ENCODE assay signal across 17 mouse cellular contexts in the genomic region with DNA sequence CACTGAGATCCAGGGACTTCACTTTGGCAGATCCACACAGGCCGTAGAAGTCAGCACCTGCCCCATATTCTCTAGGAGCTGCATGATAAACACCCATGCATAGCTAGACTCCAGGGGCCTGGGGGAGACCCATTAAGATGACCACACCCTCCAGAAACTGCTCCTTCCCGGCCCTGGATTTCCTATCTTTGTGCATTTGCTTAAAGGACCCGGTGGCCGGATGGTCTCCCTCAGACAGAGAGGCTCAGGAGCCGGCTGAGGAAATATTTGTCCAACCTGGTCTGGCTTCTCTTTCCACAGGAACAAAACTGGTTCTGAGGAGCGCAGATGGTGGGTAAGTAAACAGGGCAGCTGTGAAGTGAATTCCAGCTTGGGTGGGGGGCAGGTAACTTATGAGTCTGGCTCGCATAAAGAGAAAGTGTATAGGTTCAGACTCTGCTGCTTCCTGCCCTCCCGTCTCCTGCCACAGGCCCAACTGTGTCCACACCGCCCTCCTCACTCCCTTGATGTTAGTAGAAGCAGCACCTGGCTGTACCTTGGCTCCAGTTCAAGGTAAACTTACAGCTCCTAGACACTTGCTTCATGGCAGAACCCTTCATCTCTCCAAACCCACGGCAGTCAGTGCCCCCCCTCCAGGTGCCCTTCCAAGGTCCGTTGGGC. TPM values are rescaled to one million over a fixed set of nuclear protein-coding genes. Genes with fewer than 3 reads are reported as not detected.
A peak's percentile ranks its signal among the peaks of the same experiment; 100 is the strongest.
DNase-seq lines count a peak whose midpoint lies in the region; ATAC-seq lines count a peak whose summit lies in the region.
"Had no signal": no experiment of that assay in that cellular context is flagged by ENCODE, and none has a peak within 500 bp of the region (broad histone marks: within the 10 kb centered on the region; RNA-seq: fewer than 3 reads in every experiment).

No protein-coding gene starts in this region.

- H3K27ac ChIP-seq in kidney, embryonic 16.5 days (ENCODE audit: low read length), result no peak overlapping the region
- peak overlapping the region; percentile 10; the same call in 1 of the 2 replicates for H3K27ac ChIP-seq in intestine, embryonic 16.5 days (ENCODE audit: low read length)
- H3K27ac ChIP-seq in limb, embryonic 15.5 days, result peak overlapping the region; percentile 54
- H3K27ac ChIP-seq: hindbrain, embryonic 13.5 days; neural tube, embryonic 12.5 days had no signal

- no peak overlapping the region for H3K4me2 ChIP-seq in kidney, embryonic 16.5 days (replicated peaks; ENCODE audit: low read depth, low read length)
- H3K4me2 ChIP-seq in intestine, embryonic 16.5 days (ENCODE audit: low read depth, low read length), result no peak overlapping the region
- H3K4me2 ChIP-seq in limb, embryonic 15.5 days, result no peak overlapping the region
- H3K4me2 ChIP-seq: heart, embryonic 11.5 days; hindbrain, embryonic 13.5 days; neural tube, embryonic 12.5 days had no signal

- WGBS in kidney, embryonic 16.5 days, result 69% methylated on average over 11 of the region's 11 CpGs
- 44% methylated on average over 11 of the region's 11 CpGs for WGBS in intestine, embryonic 16.5 days
- 61% methylated on average over 11 of the region's 11 CpGs for WGBS in limb, embryonic 15.5 days

- no peaks in the 10 kb centered on the region for H3K36me3 ChIP-seq in kidney, embryonic 16.5 days (ENCODE audit: insufficient read depth, low read length)
- no peaks in the 10 kb centered on the region for H3K36me3 ChIP-seq in intestine, embryonic 16.5 days (ENCODE audit: control insufficient read depth, insufficient read depth, low read length)
- H3K36me3 ChIP-seq in limb, embryonic 15.5 days, result no peaks in the 10 kb centered on the region
- H3K36me3 ChIP-seq: hindbrain, embryonic 13.5 days; neural tube, embryonic 12.5 days had no signal

- ATAC-seq in kidney, embryonic 16.5 days (ENCODE audit: low FRiP score, low TSS enrichment), result no peak
- peak; percentile 83 for ATAC-seq in intestine, embryonic 16.5 days
- ATAC-seq in limb, embryonic 15.5 days (ENCODE audit: insufficient number of reproducible peaks, low FRiP score, low TSS enrichment, low read depth), result peak; percentile 76
- no peak for ATAC-seq in megakaryocyte, adult 5-6 weeks (ENCODE audit: poor library complexity, severe bottlenecking)

- peak; percentile 33 for DNase-seq in kidney, postnatal 10 days
- DNase-seq in lung, postnatal 36 days, result peak; percentile 77
- no peak for DNase-seq in thymus, postnatal 36 days
- no peak for DNase-seq in Muller cell, postnatal 12 days (ENCODE audit: inconsistent ontology term)
- DNase-seq: adrenal gland, postnatal 36 days; cerebellum, postnatal 36 days; gastrocnemius, postnatal 25 days; layer of hippocampus, postnatal 36 days; liver had no signal

- no peak overlapping the region for H3K9ac ChIP-seq in kidney, embryonic 16.5 days (replicated peaks; ENCODE audit: low read length)
- H3K9ac ChIP-seq in intestine, embryonic 16.5 days (ENCODE audit: low read depth, low read length), result no peak overlapping the region
- H3K9ac ChIP-seq in limb, embryonic 15.5 days, result no peak overlapping the region
- H3K9ac ChIP-seq: hindbrain, embryonic 13.5 days; neural tube, embryonic 12.5 days had no signal

- H3K27me3 ChIP-seq in kidney, embryonic 16.5 days (ENCODE audit: insufficient read depth, low read length), result no peaks in the 10 kb centered on the region
- H3K27me3 ChIP-seq in intestine, embryonic 16.5 days (replicated peaks; ENCODE audit: control insufficient read depth, insufficient read depth, low read length), result no peaks in the 10 kb centered on the region
- no peaks in the 10 kb centered on the region for H3K27me3 ChIP-seq in limb, embryonic 15.5 days
- H3K27me3 ChIP-seq: hindbrain, embryonic 13.5 days; neural tube, embryonic 12.5 days had no signal

- H3K4me3 ChIP-seq in kidney, embryonic 16.5 days (ENCODE audit: low read length), result no peak overlapping the region
- no peak overlapping the region for H3K4me3 ChIP-seq in intestine, embryonic 16.5 days (ENCODE audit: low read length)
- no peak overlapping the region for H3K4me3 ChIP-seq in limb, embryonic 15.5 days
- H3K4me3 ChIP-seq: hindbrain, embryonic 13.5 days; neural tube, embryonic 12.5 days had no signal

- H3K9me3 ChIP-seq in kidney, embryonic 16.5 days (ENCODE audit: low read length), result no peaks in the 10 kb centered on the region
- no peaks in the 10 kb centered on the region for H3K9me3 ChIP-seq in intestine, embryonic 16.5 days (ENCODE audit: control insufficient read depth, low read length)
- H3K9me3 ChIP-seq in limb, embryonic 15.5 days, result no peaks in the 10 kb centered on the region
- H3K9me3 ChIP-seq: hindbrain, embryonic 13.5 days; neural tube, embryonic 12.5 days had no signal

- no peaks in the 10 kb centered on the region for H3K4me1 ChIP-seq in kidney, embryonic 16.5 days (ENCODE audit: insufficient read depth, low read length)
- 0 out of 2 replicates have a peak, but pooled peaks cover 4% of the 10 kb centered on the region for H3K4me1 ChIP-seq in intestine, embryonic 16.5 days (ENCODE audit: control insufficient read depth, insufficient read depth, low read length)
- peaks cover 14% of the 10 kb centered on the region for H3K4me1 ChIP-seq in limb, embryonic 15.5 days
- H3K4me1 ChIP-seq: hindbrain, embryonic 13.5 days; neural tube, embryonic 12.5 days had no signal

RNA-seq across cellular contexts. Expression of a gene that starts 30.8 kb away (rescaled TPM):
- 12.5 and 17.1 TPM in 2 replicates for polyA plus RNA-seq in kidney, embryonic 16.5 days (2015; fragmentation: Nextera tagmentation; extraction: Ambion mirVana)
- polyA plus RNA-seq in intestine, embryonic 16.5 days (2015; fragmentation: Nextera tagmentation; extraction: Ambion mirVana), result 8.7 and 8.8 TPM in 2 replicates
- 147 and 186 TPM in 2 replicates for polyA plus RNA-seq in limb, embryonic 15.5 days (2015; fragmentation: Nextera tagmentation; extraction: Ambion mirVana)
- total RNA-seq in megakaryocyte, adult 5-6 weeks (2015), result not detected in 2 replicates
- total RNA-seq in megakaryocyte, adult 5-6 weeks (2017), result not detected in 2 replicates
- total RNA-seq: MEL had no signal

Comparison
In these comparisons a context has a peak if more than half of its experiments do, and no peak if none do; other contexts are left out.
1. DNase-seq: peak in kidney, postnatal 10 days (single experiment) and lung, postnatal 36 days (single experiment); none in thymus, postnatal 36 days (0 of 2) and Muller cell, postnatal 12 days (single experiment).
2. ATAC-seq: peak in intestine, embryonic 16.5 days (single experiment) and limb, embryonic 15.5 days (single experiment); none in kidney, embryonic 16.5 days (single experiment) and megakaryocyte, adult 5-6 weeks (single experiment).